In genomic region chr14:47395462-47396026, GRCm38 (mm10) we compare ENCODE assay signal across 11 mouse cellular contexts. TPM values are rescaled to one million over a fixed set of nuclear protein-coding genes. Genes with fewer than 3 reads are reported as not detected.
DNase-seq lines count a peak whose midpoint lies in the region; ATAC-seq lines count a peak whose summit lies in the region.
"Had no signal": no experiment of that assay in that cellular context is flagged by ENCODE, and none has a peak within 500 bp of the region (broad histone marks: within the 10 kb centered on the region; RNA-seq: fewer than 3 reads in every experiment).

No protein-coding gene starts in this region.

- no peak overlapping the region for H3K9ac ChIP-seq in hindbrain, embryonic 13.5 days
- H3K9ac ChIP-seq in hindbrain, embryonic 11.5 days (ENCODE audit: low read depth, low read length) = no peak overlapping the region
- H3K9ac ChIP-seq: embryonic facial prominence, embryonic 12.5 days; liver, postnatal 0 days had no signal

- H3K4me2 ChIP-seq in hindbrain, embryonic 13.5 days = no peak overlapping the region
- H3K4me2 ChIP-seq in hindbrain, embryonic 11.5 days (replicated peaks; ENCODE audit: low read depth, low read length) = no peak overlapping the region
- H3K4me2 ChIP-seq: embryonic facial prominence, embryonic 12.5 days had no signal

- DNase-seq in hindbrain, embryonic 11.5 days (ENCODE audit: low spot score) = no peak
- DNase-seq in CD4-positive helper T cell, adult 2 months (ENCODE audit: low read depth, low spot score) = peak; percentile 84
- DNase-seq in brain, adult 2 months (ENCODE audit: low read depth, low spot score) = peak; percentile 24
- DNase-seq in spleen, adult 12 weeks (ENCODE audit: low spot score) = peak; percentile 15
- DNase-seq in gastrocnemius, adult 8-10 months (ENCODE audit: low spot score in 2 of 2) = no peak
- DNase-seq in limb, embryonic 10.5 days (ENCODE audit: low spot score) = no peak
- no peak for DNase-seq in adrenal gland, postnatal 36 days

- no peak overlapping the region for H3K4me3 ChIP-seq in hindbrain, embryonic 13.5 days
- H3K4me3 ChIP-seq in hindbrain, embryonic 11.5 days (ENCODE audit: low read depth, low read length) = no peak overlapping the region
- no peak overlapping the region for H3K4me3 ChIP-seq in limb, embryonic 10.5 days
- H3K4me3 ChIP-seq: embryonic facial prominence, embryonic 12.5 days had no signal

- H3K9me3 ChIP-seq in hindbrain, embryonic 13.5 days = no peaks in the 10 kb centered on the region
- H3K9me3 ChIP-seq in hindbrain, embryonic 11.5 days (ENCODE audit: control insufficient read depth, low read length) = no peaks in the 10 kb centered on the region
- no peaks in the 10 kb centered on the region for H3K9me3 ChIP-seq in limb, embryonic 10.5 days (replicated peaks)
- H3K9me3 ChIP-seq: embryonic facial prominence, embryonic 12.5 days; G1E had no signal

- H3K27ac ChIP-seq in hindbrain, embryonic 13.5 days = no peak overlapping the region
- no peak overlapping the region for H3K27ac ChIP-seq in hindbrain, embryonic 11.5 days (ENCODE audit: low read depth, low read length)
- no peak overlapping the region for H3K27ac ChIP-seq in limb, embryonic 10.5 days
- H3K27ac ChIP-seq: embryonic facial prominence, embryonic 12.5 days had no signal

- 57% methylated on average over 15 of the region's 15 CpGs for WGBS in hindbrain, embryonic 13.5 days
- 72% methylated on average over 15 of the region's 15 CpGs for WGBS in hindbrain, embryonic 11.5 days
- 92% methylated on average over 15 of the region's 15 CpGs for WGBS in limb, embryonic 10.5 days

- H3K4me1 ChIP-seq in hindbrain, embryonic 13.5 days (replicated peaks) = no peaks in the 10 kb centered on the region
- H3K4me1 ChIP-seq in hindbrain, embryonic 11.5 days (replicated peaks; ENCODE audit: control insufficient read depth, insufficient read depth, low read length) = no peaks in the 10 kb centered on the region
- no peaks in the 10 kb centered on the region for H3K4me1 ChIP-seq in limb, embryonic 10.5 days
- H3K4me1 ChIP-seq: embryonic facial prominence, embryonic 12.5 days had no signal

- 0 out of 2 replicates have a peak, but pooled peaks have one; percentile 13 for ATAC-seq in hindbrain, embryonic 13.5 days (ENCODE audit: low FRiP score)
- ATAC-seq in hindbrain, embryonic 11.5 days (ENCODE audit: low FRiP score) = no peak

- H3K36me3 ChIP-seq in hindbrain, embryonic 13.5 days = peaks cover 23% of the 10 kb centered on the region
- H3K36me3 ChIP-seq in hindbrain, embryonic 11.5 days (ENCODE audit: control insufficient read depth, insufficient read depth, low read length) = peaks cover 8% of the 10 kb centered on the region; the same call in 1 of the 2 replicates
- peaks cover 100% of the 10 kb centered on the region for H3K36me3 ChIP-seq in limb, embryonic 10.5 days

- H3K27me3 ChIP-seq in hindbrain, embryonic 13.5 days = no peaks in the 10 kb centered on the region
- H3K27me3 ChIP-seq in hindbrain, embryonic 11.5 days (ENCODE audit: control insufficient read depth, insufficient read depth, low read length) = no peaks in the 10 kb centered on the region
- H3K27me3 ChIP-seq in limb, embryonic 10.5 days (ENCODE audit: low read depth, poor library complexity, severe bottlenecking) = no peaks in the 10 kb centered on the region
- H3K27me3 ChIP-seq: embryonic facial prominence, embryonic 12.5 days had no signal

RNA-seq across cellular contexts. Expression of gene Dlgap5, which starts 22.7 kb away (rescaled TPM):
- polyA plus RNA-seq in hindbrain, embryonic 13.5 days (2015; fragmentation: Nextera tagmentation; extraction: Ambion mirVana) = 10.6 and 11.6 TPM in 2 replicates
- polyA plus RNA-seq in hindbrain, embryonic 11.5 days (2014; fragmentation: Nextera tagmentation; extraction: Ambion mirVana) = 59.9 and 63.2 TPM in 2 replicates
- not detected for total RNA-seq in gastrocnemius, adult 8-10 months (2022)
- polyA plus RNA-seq in limb, embryonic 10.5 days (2016; fragmentation: Nextera tagmentation; extraction: Ambion mirVana) = 80.6 and 83.3 TPM in 2 replicates
- total RNA-seq in adrenal gland, postnatal 36 days (2021) = 1 to 10 TPM; 1.7 to 3.2 TPM

RNA-seq across cellular contexts. Expression of gene Lgals3, which starts 28.0 kb away (rescaled TPM):
- 1.7 and 1.9 TPM in 2 replicates for polyA plus RNA-seq in hindbrain, embryonic 13.5 days (2015; fragmentation: Nextera tagmentation; extraction: Ambion mirVana)
- polyA plus RNA-seq in hindbrain, embryonic 11.5 days (2014; fragmentation: Nextera tagmentation; extraction: Ambion mirVana) = 0.38 and 1.1 TPM in 2 replicates
- 1 to 10 TPM; 2.1 to 8.5 (median 4.6) TPM for total RNA-seq in gastrocnemius, adult 8-10 months (2022)
- polyA plus RNA-seq in limb, embryonic 10.5 days (2016; fragmentation: Nextera tagmentation; extraction: Ambion mirVana) = 0.46 and 0.49 TPM in 2 replicates
- total RNA-seq in adrenal gland, postnatal 36 days (2021) = 10 to 100 TPM in 1 of 2 experiments, 1 to 10 TPM in 1; 9.5 to 16.2 TPM

RNA-seq across cellular contexts. Expression of gene Fbxo34, which starts 54.7 kb away (rescaled TPM):
- polyA plus RNA-seq in hindbrain, embryonic 13.5 days (2015; fragmentation: Nextera tagmentation; extraction: Ambion mirVana) = 25.2 and 26.3 TPM in 2 replicates
- 20.1 and 22.9 TPM in 2 replicates for polyA plus RNA-seq in hindbrain, embryonic 11.5 days (2014; fragmentation: Nextera tagmentation; extraction: Ambion mirVana)
- 10 to 100 TPM; 10.2 to 15.1 (median 10.7) TPM for total RNA-seq in gastrocnemius, adult 8-10 months (2022)
- 19.6 and 25.2 TPM in 2 replicates for polyA plus RNA-seq in limb, embryonic 10.5 days (2016; fragmentation: Nextera tagmentation; extraction: Ambion mirVana)
- total RNA-seq in adrenal gland, postnatal 36 days (2021) = 10 to 100 TPM; 27.5 to 38.2 TPM

Comparison
In these comparisons a context has a peak if more than half of its experiments do, and no peak if none do; other contexts are left out.
1. DNase-seq: peak in CD4-positive helper T cell, adult 2 months (single experiment), brain, adult 2 months (single experiment) and spleen, adult 12 weeks (single experiment); none in hindbrain, embryonic 11.5 days (single experiment), gastrocnemius, adult 8-10 months (0 of 2), limb, embryonic 10.5 days (single experiment) and adrenal gland, postnatal 36 days (0 of 2).